Mouse (Mus musculus) left cerebral cortex, postnatal 25 days (tissue): ENCODE results near the gene Phyh. TPM values are rescaled to one million over a fixed set of nuclear protein-coding genes. Genes with fewer than 3 reads are reported as not detected.
A peak's percentile ranks its signal among the peaks of the same experiment; 100 is the strongest.

Source experiments
- DNase-seq, 2 experiments: peaks; one replicate each; pipeline ENCODE4 v3.0.0; 2022; ENCODE audit warnings: low spot score in 2 of 2, mixed read lengths in 1 of 2
- intact Hi-C: fragments of 180-260 bp; cut with DNase I; formaldehyde crosslinking; loops from one replicate; pipeline ENCODE4 v1.15.1; 2025
- total RNA-seq, 2 experiments: library from RNA; stranded (reverse); gene quantifications; 2 replicates each; pipeline ENCODE4 v1.2.3; 2021

Gene Phyh
- total RNA-seq, result 10 to 100 TPM; 89.0 to 91.5 TPM

GRCm38 (mm10) chr2:4918860-4919739 lies at the start of gene Phyh:
Gene Phyh, plus strand, starts transcription at chr2:4919019.
- peak; percentile 80 to 87 for DNase-seq
- intact Hi-C loops, result loop anchor here (5.0 kb wide), 3 partner anchors 73 to 143 kb away; partner anchors contain the start of gene Optn

GRCm38 (mm10) chr2:4872740-4873139 lies 46.1 kb upstream of the Phyh start:
- intact Hi-C loops, result no loop called here
- no peak for DNase-seq

- intact Hi-C loops, result no loop called here
- no peak for DNase-seq
These were observed 45.5 kb upstream of the Phyh start for GRCm38 (mm10) chr2:4873331-4873730.

GRCm38 (mm10) chr2:4875090-4875489 lies 43.7 kb upstream of the Phyh start:
- no peak for DNase-seq
- intact Hi-C loops, result no loop called here

GRCm38 (mm10) chr2:4876131-4876530 lies 42.7 kb upstream of the Phyh start:
- DNase-seq, result no peak
- intact Hi-C loops, result no loop called here

GRCm38 (mm10) chr2:4880737-4881349 lies 38.0 kb upstream of the Phyh start:
- peak; percentile 31 to 40 for DNase-seq
- intact Hi-C loops, result no loop called here

- DNase-seq, result peak; percentile 79 to 86
- intact Hi-C loops, result no loop called here
These were observed 37.2 kb upstream of the Phyh start, which contains the start of gene Sephs1 for GRCm38 (mm10) chr2:4881350-4882248. Gene Sephs1, plus strand, starts transcription at chr2:4881564.

GRCm38 (mm10) chr2:4882249-4882791 lies 36.5 kb upstream of the Phyh start:
- intact Hi-C loops, result no loop called here
- DNase-seq, result peak in 1 of 2 experiments; percentile 61

- DNase-seq, result no peak
- intact Hi-C loops, result no loop called here
These were observed 35.7 kb upstream of the Phyh start for GRCm38 (mm10) chr2:4883009-4883704.

GRCm38 (mm10) chr2:4886896-4887295 lies 31.9 kb upstream of the Phyh start:
- intact Hi-C loops, result no loop called here
- DNase-seq, result no peak

- intact Hi-C loops, result no loop called here
- no peak for DNase-seq
These were observed 23.2 kb upstream of the Phyh start for GRCm38 (mm10) chr2:4895598-4895997.

- DNase-seq, result no peak
- intact Hi-C loops, result no loop called here
These were observed 21.8 kb upstream of the Phyh start for GRCm38 (mm10) chr2:4896970-4897369.

- intact Hi-C loops, result no loop called here
- no peak for DNase-seq
These were observed 18.2 kb upstream of the Phyh start for GRCm38 (mm10) chr2:4900624-4901023.

- intact Hi-C loops, result no loop called here
- DNase-seq, result no peak
These were observed 16.5 kb upstream of the Phyh start for GRCm38 (mm10) chr2:4902346-4902745.

- intact Hi-C loops, result no loop called here
- no peak for DNase-seq
These were observed 11.7 kb upstream of the Phyh start for GRCm38 (mm10) chr2:4907120-4907519.

GRCm38 (mm10) chr2:4907916-4908315 lies 10.9 kb upstream of the Phyh start:
- intact Hi-C loops, result no loop called here
- DNase-seq, result no peak

GRCm38 (mm10) chr2:4908771-4909315 lies 10.0 kb upstream of the Phyh start:
- DNase-seq, result no peak
- intact Hi-C loops, result no loop called here

- DNase-seq, result no peak
- intact Hi-C loops, result no loop called here
These were observed 8.9 kb upstream of the Phyh start for GRCm38 (mm10) chr2:4909909-4910308.

GRCm38 (mm10) chr2:4910521-4910920 lies 8.3 kb upstream of the Phyh start:
- DNase-seq, result no peak
- intact Hi-C loops, result no loop called here
